Mouse (Mus musculus) ES-E14 (cell line): ENCODE measurements around the gene Henmt1. TPM values are rescaled to one million over a fixed set of nuclear protein-coding genes. Genes with fewer than 3 reads are reported as not detected.

Source experiments
- DNase-seq: peaks from one replicate; pipeline ENCODE4 v3.0.0-alpha.2; 2013; ENCODE audit warnings: low read depth, low spot score
- H3K27ac ChIP-seq: 2 replicates; pipeline ENCODE4 v1.5.1; 2012; ENCODE audit warnings: low read depth, mild to moderate bottlenecking, low read length, moderate library complexity, mixed read lengths; ENCODE audit not compliant: poor library complexity, insufficient read depth, severe bottlenecking
- H3K36me3 ChIP-seq: 2 replicates; pipeline ENCODE4 v1.6.1; 2012; ENCODE audit warnings: mild to moderate bottlenecking, low read length, moderate library complexity, mixed read lengths; ENCODE audit not compliant: control insufficient read depth, poor library complexity, insufficient read depth, severe bottlenecking
- H3K4me1 ChIP-seq, 2 experiments: fragments of 150-350 bp in 1 of 2; sonication (generic) in 1 of 2; 2 replicates each; pipeline ENCODE4 v1.6.1; 2012; ENCODE audit warnings: low read length in 2 of 2, mild to moderate bottlenecking in 1 of 2, mixed read lengths in 1 of 2; ENCODE audit not compliant: control insufficient read depth in 2 of 2, insufficient read depth in 2 of 2, poor library complexity in 1 of 2
- H3K4me3 ChIP-seq, 2 experiments: fragments of 150-350 bp in 1 of 2; sonication (generic) in 1 of 2; 2 replicates each; pipeline ENCODE4 v1.5.1; 2012; ENCODE audit warnings: low read length in 2 of 2, low read depth in 1 of 2, mild to moderate bottlenecking in 1 of 2, mixed read lengths in 1 of 2; ENCODE audit not compliant: insufficient read depth in 1 of 2, poor library complexity in 1 of 2, severe bottlenecking in 1 of 2
- H3K9ac ChIP-seq: 2 replicates; pipeline ENCODE4 v1.6.1; 2012; ENCODE audit warnings: low read depth, mild to moderate bottlenecking, low read length, mixed read lengths; ENCODE audit not compliant: poor library complexity, insufficient read depth, severe bottlenecking
- H3K9me3 ChIP-seq: fragments of 150-350 bp; sonication (generic); 2 replicates; pipeline ENCODE4 v1.6.1; 2012; ENCODE audit warnings: low read depth, mild to moderate bottlenecking, low read length; ENCODE audit not compliant: control insufficient read depth, insufficient read depth
- CHD2 ChIP-seq: IDR thresholded peaks from 2 replicates; pipeline ENCODE4 v1.6.1; 2014; ENCODE audit warnings: mild to moderate bottlenecking, low read depth, low read length, inconsistent platforms
- HCFC1 ChIP-seq: IDR thresholded peaks from 2 replicates; pipeline ENCODE4 v1.6.1; 2012; ENCODE audit warnings: low read length, inconsistent platforms, borderline replicate concordance; ENCODE audit not compliant: insufficient read depth
- MAFK ChIP-seq: IDR thresholded peaks from 2 replicates; pipeline ENCODE4 v1.6.1; 2014; ENCODE audit warnings: mild to moderate bottlenecking, low read depth, low read length, inconsistent platforms; ENCODE audit not compliant: insufficient read depth
- ZC3H11A ChIP-seq: IDR thresholded peaks from 2 replicates; pipeline ENCODE4 v1.6.1; 2012; ENCODE audit warnings: low read depth, mild to moderate bottlenecking, inconsistent platforms, low read length, borderline replicate concordance
- ZNF384 ChIP-seq: IDR thresholded peaks from 2 replicates; pipeline ENCODE4 v1.6.1; 2012; ENCODE audit warnings: low read depth, low read length, inconsistent platforms
- in situ Hi-C, 2 experiments: fragments of 600-800 bp; cut with MboI; formaldehyde crosslinking; loops; one replicate each; pipeline ENCODE4 v1.15.1; 2025; ENCODE audit warnings: low sequenced_read_pairs in 2 of 2, inconsistent platforms in 1 of 2; ENCODE audit not compliant: unreplicated experiment in 2 of 2
- total RNA-seq: library from RNA; depleted of rRNA; stranded (reverse); fragments of 300-350 nt; gene quantifications from 2 replicates; pipeline ENCODE4 v1.2.3, GENCODE M21; 2012; rRNA removed

Gene Henmt1
- total RNA-seq, 1 experiment: 1.7 TPM

- no peak for DNase-seq
- in situ Hi-C loops: no loop called here
- Histone ChIP-seq H3K27ac (no peak overlapping the region), H3K4me1 (no peaks in the 10 kb centered on the region), H3K9ac (no peak overlapping the region), H3K36me3 (no peaks in the 10 kb centered on the region), H3K9me3 (no peaks in the 10 kb centered on the region), H3K4me3 (no peak overlapping the region)
- TF ChIP-seq ZC3H11A (no peak), ZNF384 (no peak), MAFK (no peak), HCFC1 (no peak), CHD2 (no peak)
Measured at GRCm38 (mm10) chr3:109005777-109006176, 66.1 kb downstream of the Henmt1 start.

- H3K36me3 ChIP-seq: no peaks in the 10 kb centered on the region
- in situ Hi-C loops: no loop called here
- H3K27ac ChIP-seq: no peak overlapping the region
- no peak for DNase-seq
- H3K9ac ChIP-seq: no peak overlapping the region
- no peaks in the 10 kb centered on the region for H3K9me3 ChIP-seq
- TF ChIP-seq ZNF384: no peak
- TF ChIP-seq CHD2: no peak
- TF ChIP-seq MAFK: no peak
- no peak for TF ChIP-seq HCFC1
- TF ChIP-seq ZC3H11A: no peak
- no peaks in the 10 kb centered on the region for H3K4me1 ChIP-seq
- no peak overlapping the region for H3K4me3 ChIP-seq
Measured at GRCm38 (mm10) chr3:109008180-109008579, 68.5 kb downstream of the Henmt1 start.

Other genes with a start within 250 kb of the Henmt1 start
- 10.5 and 16.2 TPM in 2 replicates for gene Gpsm2, start 217.6 kb upstream of the Henmt1 start, total RNA-seq
- not detected in 2 replicates for gene Aknad1, start 200.2 kb upstream of the Henmt1 start, total RNA-seq
- gene Stxbp3, start 99.3 kb upstream of the Henmt1 start, total RNA-seq: 11.2 and 18.1 TPM in 2 replicates
- gene Fndc7, start 49.9 kb upstream of the Henmt1 start, total RNA-seq: 0.09 TPM in 1 of 2 replicates, not detected in the other
- 69.7 and 70.6 TPM in 2 replicates for gene Prpf38b, start 28.1 kb upstream of the Henmt1 start, total RNA-seq
- gene Gm9857, start 572 bp downstream of the Henmt1 start, total RNA-seq: 0.76 TPM in 1 of 2 replicates, not detected in the other
- gene Fam102b, start 87.7 kb downstream of the Henmt1 start, total RNA-seq: 3.3 and 7.5 TPM in 2 replicates
- not detected in 2 replicates for gene Slc25a54, start 140.6 kb downstream of the Henmt1 start, total RNA-seq
- 6.9 and 19.0 TPM in 2 replicates for gene Slc25a24, start 183.3 kb downstream of the Henmt1 start, total RNA-seq